10 mouse cellular contexts compared by ENCODE assay signal in the genomic region with DNA sequence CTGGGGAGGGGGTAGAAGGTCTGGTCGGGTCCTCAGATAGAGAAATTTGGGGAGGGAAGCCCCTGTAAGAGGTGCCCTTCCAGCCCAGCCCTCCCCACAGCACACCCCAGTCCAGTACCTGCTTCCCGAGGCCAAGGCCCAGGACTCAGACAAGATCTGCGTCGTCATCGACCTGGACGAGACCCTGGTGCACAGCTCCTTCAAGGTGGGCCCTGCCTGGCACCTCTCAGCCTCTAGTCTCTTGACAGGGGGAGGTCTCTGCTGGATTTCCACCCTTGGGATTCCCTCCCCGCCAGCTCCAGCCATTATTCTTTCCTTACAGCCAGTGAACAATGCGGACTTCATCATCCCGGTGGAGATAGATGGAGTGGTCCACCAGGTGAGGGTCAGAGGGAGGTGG. TPM values are rescaled to one million over a fixed set of nuclear protein-coding genes. Genes with fewer than 3 reads are reported as not detected.
DNase-seq lines count a peak whose midpoint lies in the region; ATAC-seq and TF ChIP-seq lines count a peak whose summit lies in the region.
"Had no signal": no experiment of that assay in that cellular context is flagged by ENCODE, and none has a peak within 500 bp of the region (broad histone marks: within the 10 kb centered on the region; RNA-seq: fewer than 3 reads in every experiment).

No protein-coding gene starts in this region.

- H3K4me1 ChIP-seq in forebrain, embryonic 10.5 days: peaks cover 74% of the 10 kb centered on the region
- H3K4me1 ChIP-seq in forebrain, embryonic 11.5 days (replicated peaks; ENCODE audit: control insufficient read depth, insufficient read depth, low read length): peaks cover 17% of the 10 kb centered on the region
- H3K4me1 ChIP-seq in hindbrain, embryonic 15.5 days (replicated peaks): peaks cover 48% of the 10 kb centered on the region
- peaks cover 39% of the 10 kb centered on the region for H3K4me1 ChIP-seq in hindbrain, embryonic 12.5 days
- peaks cover 53% of the 10 kb centered on the region for H3K4me1 ChIP-seq in embryonic facial prominence, embryonic 15.5 days
- peaks cover 28 to 35% of the 10 kb centered on the region in 2 experiments for H3K4me1 ChIP-seq in liver, embryonic 14.5 days (replicated peaks; ENCODE audit: control insufficient read depth in 2 of 2, insufficient read depth in 2 of 2, low read length in 1 of 2)

- H3K4me2 ChIP-seq in forebrain, embryonic 11.5 days (ENCODE audit: low read depth, low read length, severe bottlenecking): no peak overlapping the region
- H3K4me2 ChIP-seq in hindbrain, embryonic 15.5 days: peak overlapping the region; percentile 93; the same call in 1 of the 2 replicates
- H3K4me2 ChIP-seq in hindbrain, embryonic 12.5 days (replicated peaks): no peak overlapping the region
- H3K4me2 ChIP-seq in embryonic facial prominence, embryonic 15.5 days (replicated peaks): peak overlapping the region; percentile 84; the same call in 1 of the 2 replicates
- peak overlapping the region; percentile 68 for H3K4me2 ChIP-seq in liver, embryonic 14.5 days (ENCODE audit: low read depth)

- no peak for TF ChIP-seq CTCF in liver, embryonic 14.5 days (IDR thresholded peaks at IDR 0.05; ENCODE audit: low read depth)

- H3K9ac ChIP-seq in forebrain, embryonic 11.5 days (ENCODE audit: low read length): no peak overlapping the region
- no peak overlapping the region for H3K9ac ChIP-seq in hindbrain, embryonic 15.5 days
- H3K9ac ChIP-seq in hindbrain, embryonic 12.5 days: no peak overlapping the region
- no peak overlapping the region for H3K9ac ChIP-seq in embryonic facial prominence, embryonic 15.5 days
- H3K9ac ChIP-seq in liver, embryonic 14.5 days (replicated peaks): no peak overlapping the region

- TF ChIP-seq EP300 in liver, embryonic 14.5 days (IDR thresholded peaks at IDR 0.05; ENCODE audit: low read depth): no peak

- H3K4me3 ChIP-seq in forebrain, embryonic 10.5 days: peak overlapping the region; percentile 92; the same call in 1 of the 2 replicates
- no peak overlapping the region for H3K4me3 ChIP-seq in forebrain, embryonic 11.5 days (ENCODE audit: low read depth, low read length)
- H3K4me3 ChIP-seq in hindbrain, embryonic 15.5 days: no peak overlapping the region
- no peak overlapping the region for H3K4me3 ChIP-seq in hindbrain, embryonic 12.5 days
- 0 out of 2 replicates have a peak overlapping the region, but pooled peaks have one; percentile 91 for H3K4me3 ChIP-seq in embryonic facial prominence, embryonic 15.5 days (replicated peaks)
- no peak overlapping the region; a peak in 1 of 4 replicates for H3K4me3 ChIP-seq in liver, embryonic 14.5 days (ENCODE audit: insufficient read depth in 1 of 2, low read depth in 2 of 2, low read length in 2 of 2)

- no peaks in the 10 kb centered on the region for H3K9me3 ChIP-seq in forebrain, embryonic 10.5 days
- no peaks in the 10 kb centered on the region for H3K9me3 ChIP-seq in forebrain, embryonic 11.5 days (ENCODE audit: control insufficient read depth, low read length)
- H3K9me3 ChIP-seq in hindbrain, embryonic 15.5 days: no peaks in the 10 kb centered on the region
- no peaks in the 10 kb centered on the region for H3K9me3 ChIP-seq in hindbrain, embryonic 12.5 days (replicated peaks)
- no peaks in the 10 kb centered on the region for H3K9me3 ChIP-seq in embryonic facial prominence, embryonic 15.5 days (replicated peaks)
- no peaks in the 10 kb centered on the region for H3K9me3 ChIP-seq in liver, embryonic 14.5 days (ENCODE audit: control insufficient read depth, low read length)

- H3K36me3 ChIP-seq in forebrain, embryonic 10.5 days (replicated peaks): peaks cover 23% of the 10 kb centered on the region
- H3K36me3 ChIP-seq in forebrain, embryonic 11.5 days (ENCODE audit: control insufficient read depth, insufficient read depth, low read length): peaks cover 10% of the 10 kb centered on the region
- peaks cover 4% of the 10 kb centered on the region; the same call in 1 of the 2 replicates for H3K36me3 ChIP-seq in hindbrain, embryonic 15.5 days
- H3K36me3 ChIP-seq in hindbrain, embryonic 12.5 days: peaks cover 12% of the 10 kb centered on the region
- peaks cover 19% of the 10 kb centered on the region for H3K36me3 ChIP-seq in embryonic facial prominence, embryonic 15.5 days
- peaks cover 21% of the 10 kb centered on the region for H3K36me3 ChIP-seq in liver, embryonic 14.5 days (replicated peaks; ENCODE audit: control insufficient read depth, insufficient read depth, low read depth)

- H3K27me3 ChIP-seq in forebrain, embryonic 10.5 days (ENCODE audit: poor library complexity, severe bottlenecking): peaks cover 22% of the 10 kb centered on the region
- peaks cover 2% of the 10 kb centered on the region; the same call in 1 of the 2 replicates for H3K27me3 ChIP-seq in forebrain, embryonic 11.5 days (ENCODE audit: control insufficient read depth, insufficient read depth, low read length)
- H3K27me3 ChIP-seq in hindbrain, embryonic 15.5 days: 0 out of 2 replicates have a peak, but pooled peaks cover 4% of the 10 kb centered on the region
- peaks cover 18% of the 10 kb centered on the region; the same call in 1 of the 2 replicates for H3K27me3 ChIP-seq in hindbrain, embryonic 12.5 days
- no peaks in the 10 kb centered on the region for H3K27me3 ChIP-seq in embryonic facial prominence, embryonic 15.5 days
- H3K27me3 ChIP-seq in liver, embryonic 14.5 days (ENCODE audit: control insufficient read depth, insufficient read depth, low read length): no peaks in the 10 kb centered on the region

- WGBS in forebrain, embryonic 10.5 days: 93% methylated on average over 9 of the region's 9 CpGs
- 89% methylated on average over 9 of the region's 9 CpGs for WGBS in forebrain, embryonic 11.5 days
- 86% methylated on average over 9 of the region's 9 CpGs for WGBS in hindbrain, embryonic 15.5 days
- WGBS in hindbrain, embryonic 12.5 days: 88% methylated on average over 9 of the region's 9 CpGs
- whole genome bisulfite sequencing in embryonic facial prominence, embryonic 15.5 days: 83% methylated on average over 9 of the region's 9 CpGs
- 85% methylated on average over 9 of the region's 9 CpGs for WGBS in liver, embryonic 14.5 days (ENCODE audit: insufficient replicate concordance)

- ATAC-seq in forebrain, embryonic 11.5 days (replicated peaks; ENCODE audit: low FRiP score): no peak
- no peak for ATAC-seq in hindbrain, embryonic 15.5 days (ENCODE audit: low FRiP score, low read depth)
- ATAC-seq in hindbrain, embryonic 12.5 days (ENCODE audit: low FRiP score): no peak
- no peak for ATAC-seq in embryonic facial prominence, embryonic 15.5 days (ENCODE audit: insufficient number of reproducible peaks, low FRiP score, low TSS enrichment, low read depth)
- no peak for ATAC-seq in liver, embryonic 14.5 days (ENCODE audit: insufficient read depth)

- peak overlapping the region; percentile 98 for H3K27ac ChIP-seq in forebrain, embryonic 10.5 days
- no peak overlapping the region for H3K27ac ChIP-seq in forebrain, embryonic 11.5 days (ENCODE audit: low read depth, low read length)
- H3K27ac ChIP-seq in hindbrain, embryonic 15.5 days (replicated peaks): no peak overlapping the region
- H3K27ac ChIP-seq in hindbrain, embryonic 12.5 days: no peak overlapping the region
- H3K27ac ChIP-seq in embryonic facial prominence, embryonic 15.5 days (replicated peaks): no peak overlapping the region
- no peak overlapping the region for H3K27ac ChIP-seq in liver, embryonic 14.5 days

- no peak for DNase-seq in forebrain, embryonic 10.5 days (ENCODE audit: extremely low spot score, low spot score)
- DNase-seq in forebrain, embryonic 11.5 days (ENCODE audit: low spot score): no peak
- DNase-seq in liver, embryonic 14.5 days (ENCODE audit: low read depth in 3 of 3, low spot score in 3 of 3): no peak
- no peak for DNase-seq in c-Kit-positive CD71-positive TER-119-positive erythroid progenitor cells, embryonic 14.5 days (ENCODE audit: low spot score)
- DNase-seq in spleen, adult 12 weeks (ENCODE audit: low spot score): no peak
- DNase-seq: adrenal gland, adult 8-10 months; retina, postnatal 1 day had no signal

RNA-seq across cellular contexts. Expression of gene Ctdsp1, which starts 2.4 kb away (rescaled TPM):
- 38.0 and 38.2 TPM in 2 replicates for polyA plus RNA-seq in forebrain, embryonic 10.5 days (2016; fragmentation: Nextera tagmentation; extraction: Ambion mirVana)
- polyA plus RNA-seq in forebrain, embryonic 11.5 days (2014; fragmentation: Nextera tagmentation; extraction: Ambion mirVana): 45.7 and 46.9 TPM in 2 replicates
- polyA plus RNA-seq in hindbrain, embryonic 15.5 days (2015; fragmentation: Nextera tagmentation; extraction: Ambion mirVana): 19.3 and 19.5 TPM in 2 replicates
- polyA plus RNA-seq in hindbrain, embryonic 12.5 days (2016; fragmentation: Nextera tagmentation; extraction: Ambion mirVana): 38.8 and 39.2 TPM in 2 replicates
- 86.6 and 89.3 TPM in 2 replicates for polyA plus RNA-seq in embryonic facial prominence, embryonic 15.5 days (2015; fragmentation: Nextera tagmentation; extraction: Ambion mirVana)
- polyA plus RNA-seq in liver, embryonic 14.5 days (2012; rRNA removed): 36.0 and 39.6 TPM in 2 replicates
- 37.6 and 40.3 TPM in 2 replicates for polyA plus RNA-seq in liver, embryonic 14.5 days (2014; fragmentation: Nextera tagmentation; extraction: Ambion mirVana)

RNA-seq across cellular contexts. Expression of gene Vil1, which starts 15.5 kb away (rescaled TPM):
- 0.12 and 0.17 TPM in 2 replicates for polyA plus RNA-seq in forebrain, embryonic 10.5 days (2016; fragmentation: Nextera tagmentation; extraction: Ambion mirVana)
- polyA plus RNA-seq in forebrain, embryonic 11.5 days (2014; fragmentation: Nextera tagmentation; extraction: Ambion mirVana): 0.13 and 0.21 TPM in 2 replicates
- 0.12 and 0.24 TPM in 2 replicates for polyA plus RNA-seq in hindbrain, embryonic 15.5 days (2015; fragmentation: Nextera tagmentation; extraction: Ambion mirVana)
- 0.09 and 0.14 TPM in 2 replicates for polyA plus RNA-seq in hindbrain, embryonic 12.5 days (2016; fragmentation: Nextera tagmentation; extraction: Ambion mirVana)
- 0.08 and 0.16 TPM in 2 replicates for polyA plus RNA-seq in embryonic facial prominence, embryonic 15.5 days (2015; fragmentation: Nextera tagmentation; extraction: Ambion mirVana)
- polyA plus RNA-seq in liver, embryonic 14.5 days (2012; rRNA removed): 0.39 and 0.62 TPM in 2 replicates
- polyA plus RNA-seq in liver, embryonic 14.5 days (2014; fragmentation: Nextera tagmentation; extraction: Ambion mirVana): 0.40 and 0.50 TPM in 2 replicates

RNA-seq across cellular contexts. Expression of gene Slc11a1, which starts 18.7 kb away (rescaled TPM):
- polyA plus RNA-seq in forebrain, embryonic 10.5 days (2016; fragmentation: Nextera tagmentation; extraction: Ambion mirVana): 2.7 and 2.9 TPM in 2 replicates
- polyA plus RNA-seq in forebrain, embryonic 11.5 days (2014; fragmentation: Nextera tagmentation; extraction: Ambion mirVana): 1.0 and 1.9 TPM in 2 replicates
- 2.9 and 3.4 TPM in 2 replicates for polyA plus RNA-seq in hindbrain, embryonic 15.5 days (2015; fragmentation: Nextera tagmentation; extraction: Ambion mirVana)
- 2.0 and 2.2 TPM in 2 replicates for polyA plus RNA-seq in hindbrain, embryonic 12.5 days (2016; fragmentation: Nextera tagmentation; extraction: Ambion mirVana)
- 3.7 and 4.7 TPM in 2 replicates for polyA plus RNA-seq in embryonic facial prominence, embryonic 15.5 days (2015; fragmentation: Nextera tagmentation; extraction: Ambion mirVana)
- polyA plus RNA-seq in liver, embryonic 14.5 days (2012; rRNA removed): 9.2 and 13.7 TPM in 2 replicates
- polyA plus RNA-seq in liver, embryonic 14.5 days (2014; fragmentation: Nextera tagmentation; extraction: Ambion mirVana): 8.3 and 8.7 TPM in 2 replicates

RNA-seq across cellular contexts. Expression of gene Catip, which starts 31.8 kb away (rescaled TPM):
- 0.12 and 0.34 TPM in 2 replicates for polyA plus RNA-seq in forebrain, embryonic 10.5 days (2016; fragmentation: Nextera tagmentation; extraction: Ambion mirVana)
- 0.52 TPM in 1 of 2 replicates, not detected in the other for polyA plus RNA-seq in forebrain, embryonic 11.5 days (2014; fragmentation: Nextera tagmentation; extraction: Ambion mirVana)
- 1.1 and 2.4 TPM in 2 replicates for polyA plus RNA-seq in hindbrain, embryonic 15.5 days (2015; fragmentation: Nextera tagmentation; extraction: Ambion mirVana)
- 1.4 and 1.5 TPM in 2 replicates for polyA plus RNA-seq in hindbrain, embryonic 12.5 days (2016; fragmentation: Nextera tagmentation; extraction: Ambion mirVana)
- polyA plus RNA-seq in embryonic facial prominence, embryonic 15.5 days (2015; fragmentation: Nextera tagmentation; extraction: Ambion mirVana): 2.5 and 2.8 TPM in 2 replicates
- 0.05 and 0.10 TPM in 2 replicates for polyA plus RNA-seq in liver, embryonic 14.5 days (2012; rRNA removed)
- not detected in 2 replicates for polyA plus RNA-seq in liver, embryonic 14.5 days (2014; fragmentation: Nextera tagmentation; extraction: Ambion mirVana)

Comparison
In these comparisons a context has a peak if more than half of its experiments do, and no peak if none do; other contexts are left out.
1. H3K4me3 ChIP-seq: peak in forebrain, embryonic 10.5 days (single experiment) and embryonic facial prominence, embryonic 15.5 days (single experiment); none in forebrain, embryonic 11.5 days (single experiment), hindbrain, embryonic 15.5 days (single experiment), hindbrain, embryonic 12.5 days (single experiment) and liver, embryonic 14.5 days (0 of 2).
2. H3K4me2 ChIP-seq: peak in hindbrain, embryonic 15.5 days (single experiment), embryonic facial prominence, embryonic 15.5 days (single experiment) and liver, embryonic 14.5 days (single experiment); none in forebrain, embryonic 11.5 days (single experiment) and hindbrain, embryonic 12.5 days (single experiment).